Comparison of ENCODE assay signal across 17 mouse cellular contexts in genomic region chr16:34901031-34901430, GRCm38 (mm10).
DNase-seq lines count a peak whose midpoint lies in the region; ATAC-seq lines count a peak whose summit lies in the region.
"Had no signal": no experiment of that assay in that cellular context is flagged by ENCODE, and none has a peak within 500 bp of the region (broad histone marks: within the 10 kb centered on the region; RNA-seq: fewer than 3 reads in every experiment).

No protein-coding gene starts in this region.

- no peak overlapping the region for H3K4me2 ChIP-seq in heart, embryonic 13.5 days
- H3K4me2 ChIP-seq in lung, embryonic 15.5 days = no peak overlapping the region
- H3K4me2 ChIP-seq in intestine, embryonic 16.5 days (ENCODE audit: low read depth, low read length) = no peak overlapping the region
- no peak overlapping the region for H3K4me2 ChIP-seq in stomach, embryonic 16.5 days (ENCODE audit: low read depth, low read length)
- H3K4me2 ChIP-seq: forebrain, embryonic 12.5 days; liver, embryonic 12.5 days had no signal

- H3K4me3 ChIP-seq in heart, embryonic 13.5 days = no peak overlapping the region
- no peak overlapping the region for H3K4me3 ChIP-seq in lung, embryonic 15.5 days
- no peak overlapping the region for H3K4me3 ChIP-seq in intestine, embryonic 16.5 days (ENCODE audit: low read length)
- H3K4me3 ChIP-seq in stomach, embryonic 16.5 days (replicated peaks; ENCODE audit: low read length) = no peak overlapping the region
- H3K4me3 ChIP-seq: forebrain, embryonic 12.5 days; left cerebral cortex, adult 2 months; liver, embryonic 12.5 days; megakaryocyte, embryonic 14.5 days had no signal

- H3K27ac ChIP-seq in heart, embryonic 13.5 days (replicated peaks) = peak overlapping the region; percentile 29; the same call in 1 of the 2 replicates
- H3K27ac ChIP-seq in lung, embryonic 15.5 days = peak overlapping the region; percentile 91
- H3K27ac ChIP-seq in intestine, embryonic 16.5 days (ENCODE audit: low read length) = peak overlapping the region; percentile 34; the same call in 1 of the 2 replicates
- H3K27ac ChIP-seq in stomach, embryonic 16.5 days (ENCODE audit: low read length) = peak overlapping the region; percentile 83
- H3K27ac ChIP-seq: forebrain, embryonic 12.5 days; left cerebral cortex, adult 2 months; liver, embryonic 12.5 days had no signal

- WGBS in heart, embryonic 13.5 days = 65% methylated on average over 2 of the region's 2 CpGs
- 27% methylated on average over 2 of the region's 2 CpGs for WGBS in lung, embryonic 15.5 days
- 51% methylated on average over 2 of the region's 2 CpGs for WGBS in intestine, embryonic 16.5 days
- 48% methylated on average over 2 of the region's 2 CpGs for WGBS in stomach, embryonic 16.5 days

- DNase-seq in heart, postnatal 10 days = no peak
- DNase-seq in lung, postnatal 36 days = no peak
- no peak for DNase-seq in cerebellum, adult 18-20 months
- DNase-seq: kidney, adult 8-10 months; kidney, postnatal 14 days; lung, postnatal 10 days; right cerebral cortex, adult 18-20 months; thymus, adult 18-20 months; thymus, postnatal 4 days had no signal

- no peak for ATAC-seq in heart, embryonic 13.5 days (ENCODE audit: extremely low read depth, insufficient number of reproducible peaks, low FRiP score, low TSS enrichment)
- no peak for ATAC-seq in lung, embryonic 15.5 days (ENCODE audit: borderline replicate concordance, extremely low read depth, low FRiP score, low TSS enrichment)
- ATAC-seq in intestine, embryonic 16.5 days = no peak
- ATAC-seq in stomach, embryonic 16.5 days (ENCODE audit: insufficient read depth, low FRiP score) = no peak
- ATAC-seq: liver, embryonic 12.5 days had no signal

- no peaks in the 10 kb centered on the region for H3K9me3 ChIP-seq in heart, embryonic 13.5 days
- H3K9me3 ChIP-seq in lung, embryonic 15.5 days = no peaks in the 10 kb centered on the region
- H3K9me3 ChIP-seq in intestine, embryonic 16.5 days (ENCODE audit: control insufficient read depth, low read length) = no peaks in the 10 kb centered on the region
- no peaks in the 10 kb centered on the region for H3K9me3 ChIP-seq in stomach, embryonic 16.5 days (replicated peaks; ENCODE audit: control insufficient read depth, low read length)
- H3K9me3 ChIP-seq: forebrain, embryonic 12.5 days; liver, embryonic 12.5 days; megakaryocyte, embryonic 14.5 days had no signal

- peaks cover 38% of the 10 kb centered on the region for H3K4me1 ChIP-seq in heart, embryonic 13.5 days
- H3K4me1 ChIP-seq in lung, embryonic 15.5 days = peaks cover 50% of the 10 kb centered on the region
- H3K4me1 ChIP-seq in intestine, embryonic 16.5 days (ENCODE audit: control insufficient read depth, insufficient read depth, low read length) = peaks cover 14% of the 10 kb centered on the region
- peaks cover 28% of the 10 kb centered on the region for H3K4me1 ChIP-seq in stomach, embryonic 16.5 days (ENCODE audit: control insufficient read depth, insufficient read depth, low read length)
- H3K4me1 ChIP-seq: liver, embryonic 12.5 days had no signal

- 0 out of 2 replicates have a peak overlapping the region, but pooled peaks have one; percentile 19 for H3K9ac ChIP-seq in heart, embryonic 13.5 days
- no peak overlapping the region for H3K9ac ChIP-seq in lung, embryonic 15.5 days
- peak overlapping the region; percentile 4; the same call in 1 of the 2 replicates for H3K9ac ChIP-seq in intestine, embryonic 16.5 days (ENCODE audit: low read depth, low read length)
- H3K9ac ChIP-seq in stomach, embryonic 16.5 days (ENCODE audit: low read length) = peak overlapping the region; percentile 43
- H3K9ac ChIP-seq: liver, embryonic 12.5 days had no signal

- H3K36me3 ChIP-seq in heart, embryonic 13.5 days = no peaks in the 10 kb centered on the region
- H3K36me3 ChIP-seq in lung, embryonic 15.5 days = no peaks in the 10 kb centered on the region
- no peaks in the 10 kb centered on the region for H3K36me3 ChIP-seq in intestine, embryonic 16.5 days (ENCODE audit: control insufficient read depth, insufficient read depth, low read length)
- no peaks in the 10 kb centered on the region for H3K36me3 ChIP-seq in stomach, embryonic 16.5 days (ENCODE audit: control insufficient read depth, insufficient read depth, low read length)
- H3K36me3 ChIP-seq: forebrain, embryonic 12.5 days; liver, embryonic 12.5 days had no signal

- H3K27me3 ChIP-seq in heart, embryonic 13.5 days (replicated peaks) = peaks cover 31% of the 10 kb centered on the region
- H3K27me3 ChIP-seq in lung, embryonic 15.5 days = no peaks in the 10 kb centered on the region
- H3K27me3 ChIP-seq in intestine, embryonic 16.5 days (replicated peaks; ENCODE audit: control insufficient read depth, insufficient read depth, low read length) = no peaks in the 10 kb centered on the region
- 0 out of 2 replicates have a peak, but pooled peaks cover 3% of the 10 kb centered on the region for H3K27me3 ChIP-seq in stomach, embryonic 16.5 days (ENCODE audit: control insufficient read depth, insufficient read depth, low read length)
- H3K27me3 ChIP-seq: forebrain, embryonic 12.5 days; liver, embryonic 12.5 days; megakaryocyte, embryonic 14.5 days had no signal

- intact Hi-C loops in heart, postnatal 10 days (cut with DNase I) = no loop called here

Comparison
In these comparisons a context has a peak if more than half of its experiments do, and no peak if none do; other contexts are left out.
1. H3K27ac ChIP-seq: peak in every context shown above with its lines; median percentile 91 in lung, embryonic 15.5 days; 83 in stomach, embryonic 16.5 days; 34 in intestine, embryonic 16.5 days; 29 in heart, embryonic 13.5 days.